Mouse (Mus musculus): ENCODE measurements around the gene Fmnl3. TPM values are rescaled to one million over a fixed set of nuclear protein-coding genes. Genes with fewer than 3 reads are reported as not detected.

Fmnl3 gene
- total RNA-seq, 2 experiments from 2014 or later: 40.3 to 43.0 TPM

GRCm38 (mm10) chr15:99320168-99320674, 50.1 kb downstream of the Fmnl3 start:
- intact Hi-C loops (cut with DNase I): loop anchor here (5.0 kb wide), 1 partner anchor 147 kb away; no protein-coding TSS in a partner anchor
- no peak for DNase-seq

GRCm38 (mm10) chr15:99319411-99319871, 50.8 kb downstream of the Fmnl3 start:
- intact Hi-C loops (cut with DNase I): no loop called here
- DNase-seq: peak in 1 of 2 experiments; percentile 53

GRCm38 (mm10) chr15:99318861-99319410, 51.3 kb downstream of the Fmnl3 start:
- DNase-seq: no peak
- intact Hi-C loops (cut with DNase I): no loop called here

DNA sequence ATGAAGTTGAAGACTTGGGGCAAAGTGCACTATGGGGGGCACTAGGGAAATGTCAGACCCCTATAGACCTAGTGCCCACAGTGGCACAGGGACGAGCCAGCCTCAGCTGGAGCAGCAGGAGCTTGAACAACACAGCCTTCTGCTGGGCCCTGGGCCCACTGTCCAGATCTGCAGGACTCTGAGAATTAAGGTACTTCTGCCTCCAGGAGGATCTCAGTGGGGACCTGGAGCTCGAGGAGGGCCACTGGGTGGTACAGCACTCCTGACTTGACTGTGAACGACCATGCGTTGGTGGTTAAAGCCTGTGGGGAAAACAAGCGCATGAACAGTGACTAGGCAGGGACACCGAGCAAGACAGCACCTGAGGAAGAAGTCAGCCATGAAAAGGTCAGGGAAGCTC, 52.2 kb downstream of the Fmnl3 start:
- no peak for DNase-seq
- intact Hi-C loops (cut with DNase I): no loop called here

DNA sequence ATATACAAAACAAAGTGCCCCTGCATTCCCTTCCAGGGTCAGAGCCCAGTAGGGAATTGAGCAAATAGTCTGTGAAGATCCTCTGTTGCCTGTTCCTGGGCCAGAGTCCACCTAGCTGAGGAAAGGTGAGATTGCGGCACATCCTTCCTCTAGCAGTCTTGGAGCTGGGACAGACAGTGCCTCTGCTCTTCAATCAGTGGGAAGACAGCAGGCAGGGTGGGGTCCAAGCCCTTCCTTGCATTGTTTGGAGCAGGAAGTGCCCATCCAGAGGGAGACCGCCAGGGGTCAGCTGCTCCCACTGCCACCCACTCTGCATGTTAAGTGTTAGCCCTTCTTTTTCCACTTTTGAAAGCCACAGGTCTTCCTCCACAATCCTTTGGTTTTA, 53.0 kb downstream of the Fmnl3 start:
- peak; percentile 61 to 67 for DNase-seq
- intact Hi-C loops (cut with DNase I): loop anchor here (1.0 kb wide), 2 partner anchors 16 to 53 kb away; partner anchors contain the start of gene Fmnl3

DNA sequence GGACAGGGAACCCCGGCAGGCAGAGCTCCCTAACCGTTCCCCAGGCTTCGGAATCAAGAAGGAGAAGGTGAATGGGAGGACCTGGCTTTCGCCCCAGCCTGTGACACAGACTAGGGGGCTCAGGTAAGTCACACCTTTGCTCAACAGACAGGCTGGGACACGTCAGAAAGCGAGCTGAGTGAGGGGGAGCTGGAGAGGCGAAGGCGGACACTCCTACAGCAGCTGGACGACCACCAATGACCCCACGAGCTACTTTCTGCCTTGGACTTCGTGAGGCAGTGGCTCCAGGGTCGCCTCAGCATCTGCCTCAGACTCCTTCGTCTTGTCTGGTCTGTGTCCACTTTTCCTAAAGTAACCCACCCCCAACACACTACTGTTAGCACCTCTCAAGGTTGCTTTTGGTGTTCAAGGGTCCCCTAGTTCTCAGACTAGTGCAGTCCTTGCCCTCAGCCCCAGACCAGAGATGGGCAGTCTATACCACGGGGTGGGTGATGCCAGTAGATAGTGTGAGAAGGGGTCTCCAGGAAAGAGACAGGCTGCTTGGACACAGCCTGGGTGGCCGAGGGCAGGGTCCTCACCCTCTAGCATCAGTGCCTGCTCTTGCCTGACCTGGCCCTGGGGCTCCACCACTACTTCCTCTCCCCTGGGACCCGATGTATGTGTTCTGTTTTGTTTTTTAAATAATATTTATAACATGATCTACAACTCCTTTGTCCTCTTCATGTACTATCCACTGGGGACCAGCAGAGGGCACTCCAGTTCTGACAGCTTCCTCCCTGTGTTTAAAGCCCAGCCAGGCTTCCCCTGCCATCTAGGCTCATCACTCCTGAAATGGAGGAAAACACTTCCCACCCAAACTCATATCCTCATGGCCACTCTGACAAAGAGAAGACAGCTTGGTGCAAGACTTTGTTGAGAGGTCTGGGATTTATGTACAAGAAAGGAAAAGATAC, 53.7 kb downstream of the Fmnl3 start:
- peak; percentile 86 to 89 for DNase-seq
- intact Hi-C loops (cut with DNase I): loop anchor here (1.0 kb wide), 2 partner anchors 17 to 54 kb away; partner anchors contain the start of gene Fmnl3

- DNase-seq: no peak
- intact Hi-C loops (cut with DNase I): no loop called here
Measured at GRCm38 (mm10) chr15:99314891-99315290, 55.4 kb downstream of the Fmnl3 start.

DNA sequence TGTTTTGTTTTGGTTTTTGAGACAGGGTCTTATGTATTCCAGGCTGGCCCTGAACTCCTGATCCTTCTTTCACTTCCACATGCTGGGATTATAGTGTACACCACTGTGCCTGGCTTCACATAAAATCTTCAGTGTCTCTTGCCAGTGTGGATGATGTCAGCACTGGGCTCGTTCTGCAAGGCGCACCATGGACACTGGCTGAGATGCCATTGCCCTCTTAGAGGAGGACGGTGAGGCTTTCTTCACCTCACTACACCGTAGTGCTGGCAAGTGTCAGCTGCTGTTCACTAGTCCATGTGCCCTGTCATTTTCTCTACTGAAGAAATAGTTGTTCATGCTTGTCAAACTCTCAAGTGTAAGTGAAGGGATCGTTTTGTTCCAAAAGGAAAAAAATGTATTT, 59.7 kb downstream of the Fmnl3 start:
- intact Hi-C loops (cut with DNase I): no loop called here
- DNase-seq: no peak

- intact Hi-C loops (cut with DNase I): no loop called here
Measured at GRCm38 (mm10) chr15:99309549-99309948, 60.7 kb downstream of the Fmnl3 start.

GRCm38 (mm10) chr15:99307476-99307875, 62.8 kb downstream of the Fmnl3 start:
- intact Hi-C loops (cut with DNase I): no loop called here
- no peak for DNase-seq

More at GRCm38 (mm10) chr15:99309549-99309948, 60.7 kb downstream of the Fmnl3 start:
- DNase-seq: no peak

GRCm38 (mm10) chr15:99296213-99296612, 74.1 kb downstream of the Fmnl3 start:
- intact Hi-C loops (cut with DNase I): no loop called here

GRCm38 (mm10) chr15:99295484-99295981, 74.7 kb downstream of the Fmnl3 start, which contains the start of gene Fam186b:
TSS of gene Fam186b (minus strand) at chr15:99295888.
- peak; percentile 45 to 62 for DNase-seq
- intact Hi-C loops (cut with DNase I): no loop called here

More at GRCm38 (mm10) chr15:99296213-99296612, 74.1 kb downstream of the Fmnl3 start:
- DNase-seq: no peak

GRCm38 (mm10) chr15:99294813-99295374, 75.4 kb downstream of the Fmnl3 start, which contains the start of gene Prpf40b:
TSS of gene Prpf40b (plus strand) at chr15:99295087.
- intact Hi-C loops (cut with DNase I): no loop called here
- DNase-seq: peak; percentile 96 to 97

GRCm38 (mm10) chr15:99294287-99294686, 76.0 kb downstream of the Fmnl3 start:
- intact Hi-C loops (cut with DNase I): no loop called here
- no peak for DNase-seq

- intact Hi-C loops (cut with DNase I): no loop called here
- DNase-seq: no peak
Measured at GRCm38 (mm10) chr15:99290586-99290985, 79.7 kb downstream of the Fmnl3 start.

DNA sequence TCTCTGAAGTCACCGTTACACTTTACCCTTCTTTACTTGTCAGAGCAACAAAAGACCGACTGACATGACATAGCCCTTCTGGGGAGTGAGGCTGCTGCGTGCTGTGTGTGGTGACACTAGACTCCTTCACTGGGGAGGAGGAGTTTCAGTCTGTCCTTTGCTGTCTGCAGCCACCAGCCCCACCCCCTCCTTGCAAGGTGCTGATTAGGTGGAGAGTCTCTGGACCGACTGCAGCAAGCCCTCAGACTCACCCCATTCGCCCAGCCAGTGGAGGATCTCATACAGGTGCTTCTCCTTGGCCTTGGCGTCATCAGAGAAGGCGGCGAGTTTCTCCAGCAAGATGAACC, 85.1 kb downstream of the Fmnl3 start:
- intact Hi-C loops (cut with DNase I): no loop called here
- DNase-seq: no peak

DNA sequence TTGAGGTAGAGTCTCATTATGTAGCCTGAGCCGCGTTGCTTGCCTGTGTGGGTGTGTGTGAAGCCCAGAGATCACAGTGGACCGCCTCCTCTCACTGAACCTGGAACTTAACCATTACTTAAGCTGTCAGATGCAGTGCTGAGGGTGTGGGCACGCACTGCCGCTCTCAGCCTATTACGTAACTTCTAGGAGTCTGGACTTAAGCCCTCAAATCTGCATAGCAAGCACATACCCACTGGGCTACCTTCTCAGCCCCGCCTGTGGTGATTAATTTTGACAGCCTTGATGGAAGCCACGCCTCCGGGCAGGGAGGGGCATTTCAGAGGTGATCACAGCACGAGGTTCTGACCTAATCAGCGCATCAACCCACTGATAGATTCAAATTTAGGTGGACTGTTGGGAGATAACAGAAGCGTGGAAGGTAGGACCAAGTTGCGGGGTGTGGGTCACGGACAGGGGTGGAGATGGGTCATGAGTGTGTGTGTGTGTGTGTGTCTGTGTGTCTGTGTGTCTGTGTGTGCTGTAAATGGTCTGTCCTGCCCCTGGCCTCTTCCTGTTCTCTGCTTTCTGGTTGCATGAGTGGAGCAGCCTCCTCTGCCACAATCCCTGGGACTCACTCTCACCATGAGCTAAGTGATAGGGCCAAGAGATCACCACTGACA, 85.6 kb downstream of the Fmnl3 start:
- intact Hi-C loops (cut with DNase I): no loop called here
- DNase-seq: no peak

- intact Hi-C loops (cut with DNase I): no loop called here
- no peak for DNase-seq
Measured at GRCm38 (mm10) chr15:99283456-99283855, 86.8 kb downstream of the Fmnl3 start.

DNA sequence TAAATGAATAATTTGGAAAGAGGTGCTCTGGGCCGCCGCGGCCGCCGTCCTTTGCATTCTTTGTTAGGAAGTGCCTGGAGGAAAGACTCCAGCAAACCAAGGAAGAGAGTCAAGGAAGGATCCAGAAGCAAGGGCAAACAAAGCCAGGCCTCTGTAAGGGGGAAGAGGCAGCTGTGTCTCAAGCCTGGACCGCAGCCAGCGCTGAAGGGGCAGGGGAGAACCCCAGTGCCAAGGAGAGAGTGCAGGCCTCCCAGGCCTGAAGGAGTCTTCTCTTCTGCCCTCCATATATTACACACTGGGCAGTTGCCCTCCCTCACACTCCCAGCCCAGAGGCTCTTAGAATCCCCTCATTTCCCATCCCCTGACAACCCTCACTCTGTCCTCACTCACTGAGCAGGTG, 92.0 kb downstream of the Fmnl3 start:
- intact Hi-C loops (cut with DNase I): no loop called here
- DNase-seq: no peak

- no peak for DNase-seq
Measured at GRCm38 (mm10) chr15:99276095-99276494, 94.2 kb downstream of the Fmnl3 start.

More at GRCm38 (mm10) chr15:99276095-99276494, 94.2 kb downstream of the Fmnl3 start:
- intact Hi-C loops (cut with DNase I): no loop called here
